In genomic region chr10:20435913-20436312, GRCm38 (mm10) we compare ENCODE assay signal across 21 mouse cellular contexts.
DNase-seq lines count a peak whose midpoint lies in the region; ATAC-seq and TF ChIP-seq lines count a peak whose summit lies in the region.
"Had no signal": no experiment of that assay in that cellular context is flagged by ENCODE, and none has a peak within 500 bp of the region (broad histone marks: within the 10 kb centered on the region; RNA-seq: fewer than 3 reads in every experiment).

No protein-coding gene starts in this region.

- no peaks in the 10 kb centered on the region for H3K27me3 ChIP-seq in CH12.LX (replicated peaks)
- H3K27me3 ChIP-seq in embryonic facial prominence, embryonic 13.5 days = no peaks in the 10 kb centered on the region
- H3K27me3 ChIP-seq: forebrain, embryonic 13.5 days; forebrain, embryonic 15.5 days had no signal

- TF ChIP-seq EP300 in CH12.LX (IDR thresholded peaks at IDR 0.05; ENCODE audit: low read length) = no peak

- dilution Hi-C loops in CH12.LX (cut with MboI; ENCODE audit: extremely low pct_ligation_motif_present, extremely low pct_unique_long_range_greater_than_20kb, low sequenced_read_pairs) = no loop called here

- H3K36me3 ChIP-seq in CH12.LX (replicated peaks in 1 of 2; ENCODE audit: control insufficient read depth in 1 of 2, insufficient read depth in 1 of 2, low read length in 1 of 2) (no peaks in the 10 kb centered on the region), ES-E14 (ENCODE audit: control insufficient read depth, insufficient read depth, low read length, poor library complexity, severe bottlenecking) (no peaks in the 10 kb centered on the region)
- peaks cover 20% of the 10 kb centered on the region; the same call in 1 of the 2 replicates for H3K36me3 ChIP-seq in embryonic facial prominence, embryonic 13.5 days
- H3K36me3 ChIP-seq: forebrain, embryonic 15.5 days had no signal

- H3K9ac ChIP-seq in CH12.LX (ENCODE audit: insufficient read depth, low read depth) (no peak overlapping the region), ES-E14 (ENCODE audit: insufficient read depth, low read depth, low read length, poor library complexity, severe bottlenecking) (no peak overlapping the region)
- no peak overlapping the region for H3K9ac ChIP-seq in embryonic facial prominence, embryonic 13.5 days
- H3K9ac ChIP-seq: forebrain, embryonic 13.5 days; forebrain, embryonic 15.5 days; forebrain, postnatal 0 days had no signal

- H3K4me3 ChIP-seq in CH12.LX (replicated peaks in 1 of 3; ENCODE audit: low read depth in 2 of 3, low read length in 2 of 3, poor library complexity in 1 of 3) = no peak overlapping the region
- no peak overlapping the region for H3K4me3 ChIP-seq in ES-E14 (ENCODE audit: insufficient read depth in 1 of 2, low read depth in 1 of 2, low read length in 2 of 2, poor library complexity in 1 of 2, severe bottlenecking in 1 of 2)
- H3K4me3 ChIP-seq in embryonic facial prominence, embryonic 13.5 days = no peak overlapping the region
- H3K4me3 ChIP-seq: forebrain, embryonic 13.5 days; forebrain, embryonic 15.5 days had no signal

- no peak for ATAC-seq in embryonic facial prominence, embryonic 13.5 days (ENCODE audit: insufficient number of reproducible peaks, insufficient read depth, low FRiP score, low TSS enrichment, low read depth)
- ATAC-seq: activated CD4-positive, CD25-positive, alpha-beta regulatory T cell, adult 4 months; forebrain, embryonic 13.5 days; forebrain, embryonic 15.5 days; forebrain, postnatal 0 days; Patski had no signal

- H3K4me2 ChIP-seq in CH12.LX (ENCODE audit: insufficient read depth, low read depth, poor library complexity, severe bottlenecking) = no peak overlapping the region
- H3K4me2 ChIP-seq in embryonic facial prominence, embryonic 13.5 days = no peak overlapping the region
- H3K4me2 ChIP-seq: forebrain, embryonic 13.5 days; forebrain, embryonic 15.5 days had no signal

- TF ChIP-seq CTCF in CH12.LX (conservative IDR thresholded peaks at IDR 0.05 in 1 of 2, IDR thresholded peaks at IDR 0.05 in 1 of 2; ENCODE audit: low read depth in 2 of 2, low read length in 2 of 2) = no peak

- in situ Hi-C loops in CH12.LX (cut with MboI; ENCODE audit: low pct_ligation_motif_present, low pct_unique_long_range_greater_than_20kb, low sequenced_read_pairs) = no loop called here
- in situ Hi-C loops in ES-E14 (cut with MboI; ENCODE audit: low sequenced_read_pairs in 2 of 2, unreplicated experiment in 2 of 2) = no loop called here

- H3K9me3 ChIP-seq in CH12.LX (replicated peaks; ENCODE audit: low read length) = no peaks in the 10 kb centered on the region
- no peaks in the 10 kb centered on the region for H3K9me3 ChIP-seq in ES-E14 (ENCODE audit: control insufficient read depth, insufficient read depth, low read depth, low read length)
- H3K9me3 ChIP-seq in embryonic facial prominence, embryonic 13.5 days = no peaks in the 10 kb centered on the region
- H3K9me3 ChIP-seq: forebrain, embryonic 13.5 days; forebrain, embryonic 15.5 days had no signal

- no peaks in the 10 kb centered on the region for H3K79me2 ChIP-seq in CH12.LX (replicated peaks; ENCODE audit: control insufficient read depth, extremely low read depth, insufficient read depth, poor library complexity, severe bottlenecking)

- intact Hi-C loops in left cerebral cortex, postnatal 4 days (cut with DNase I) = no loop called here

- 93% methylated on average over 7 of the region's 7 CpGs for WGBS in embryonic facial prominence, embryonic 13.5 days

- no peak for TF ChIP-seq POLR2A in CH12.LX (IDR thresholded peaks at IDR 0.05; ENCODE audit: low read depth, low read length)

- H3K27ac ChIP-seq in CH12.LX (ENCODE audit: insufficient read depth, low read depth) = no peak overlapping the region
- no peak overlapping the region for H3K27ac ChIP-seq in ES-E14 (ENCODE audit: insufficient read depth, low read depth, low read length, poor library complexity, severe bottlenecking)
- peak overlapping the region; percentile 64; the same call in 1 of the 2 replicates for H3K27ac ChIP-seq in embryonic facial prominence, embryonic 13.5 days
- H3K27ac ChIP-seq: forebrain, embryonic 13.5 days; forebrain, embryonic 15.5 days had no signal

- DNase-seq in heart, adult 11 months = peak; percentile 61
- DNase-seq in heart, adult 18-20 months = no peak
- no peak for DNase-seq in CH12.LX (ENCODE audit: extremely low read depth)
- DNase-seq in ES-E14 (ENCODE audit: low read depth, low spot score) = no peak
- no peak for DNase-seq in adrenal gland, postnatal 10 days
- no peak for DNase-seq in left cerebral cortex, postnatal 4 days
- DNase-seq: adrenal gland, adult 8-10 months; adrenal gland, postnatal 25 days; cerebellum, adult 11 months; cerebellum, adult 18-20 months; cerebellum, adult 8-10 months; cerebellum, adult 9-11 months; cerebellum, postnatal 14 days; cerebellum, postnatal 36 days; embryo, embryonic 11 days; forebrain, postnatal 0 days had no signal

- H3K4me1 ChIP-seq in CH12.LX (ENCODE audit: control insufficient read depth in 1 of 2, insufficient read depth in 2 of 2) (peaks cover 0 to 7% of the 10 kb centered on the region in 2 experiments; a peak in 3 of 4 replicates), ES-E14 (ENCODE audit: control insufficient read depth in 2 of 2, insufficient read depth in 2 of 2, low read length in 2 of 2, poor library complexity in 1 of 2) (no peaks in the 10 kb centered on the region)
- H3K4me1 ChIP-seq in embryonic facial prominence, embryonic 13.5 days = peaks cover 22% of the 10 kb centered on the region
- H3K4me1 ChIP-seq: forebrain, embryonic 13.5 days; forebrain, embryonic 15.5 days had no signal

- no peak for TF ChIP-seq RAD21 in CH12.LX (IDR thresholded peaks at IDR 0.05; ENCODE audit: low read depth, low read length)

TF ChIP-seq in CH12.LX, 34 proteins besides CTCF, POLR2A, EP300 and RAD21:
- TF ChIP-seq USF2 (conservative IDR thresholded peaks at IDR 0.05; ENCODE audit: low read depth, low read length) (no peak), ELF1 (IDR thresholded peaks at IDR 0.05; ENCODE audit: low read depth, low read length) (no peak), IRF4 (IDR thresholded peaks at IDR 0.05; ENCODE audit: low read depth, low read length) (no peak), UBTF (IDR thresholded peaks at IDR 0.05; ENCODE audit: low read depth, low read length) (no peak), SMC3 (IDR thresholded peaks at IDR 0.05; ENCODE audit: low read depth, low read length) (no peak), MYC (IDR thresholded peaks at IDR 0.05; ENCODE audit: low read depth, low read length) (no peak), MAFK (IDR thresholded peaks at IDR 0.05; ENCODE audit: insufficient replicate concordance, low read length) (peak; percentile 85)

TF ChIP-seq in ES-E14, 5 proteins besides CTCF, POLR2A, EP300 and RAD21:
- TF ChIP-seq MAFK (IDR thresholded peaks at IDR 0.05; ENCODE audit: insufficient read depth, low read depth, low read length) (peak; percentile 92), CHD2 (IDR thresholded peaks at IDR 0.05; ENCODE audit: low read depth, low read length) (no peak)
TF ChIP-seq in ES-E14: peak in this region for 1.
